Mouse (Mus musculus) urinary bladder, postnatal 4 days (tissue): ENCODE measurements around the gene Memo1.

Experiments
- DNase-seq, 2 experiments: peaks; one replicate each; pipeline ENCODE4 v3.0.0; 2021 to 2022; ENCODE audit warnings: low spot score in 2 of 2

Gene Memo1

DNA sequence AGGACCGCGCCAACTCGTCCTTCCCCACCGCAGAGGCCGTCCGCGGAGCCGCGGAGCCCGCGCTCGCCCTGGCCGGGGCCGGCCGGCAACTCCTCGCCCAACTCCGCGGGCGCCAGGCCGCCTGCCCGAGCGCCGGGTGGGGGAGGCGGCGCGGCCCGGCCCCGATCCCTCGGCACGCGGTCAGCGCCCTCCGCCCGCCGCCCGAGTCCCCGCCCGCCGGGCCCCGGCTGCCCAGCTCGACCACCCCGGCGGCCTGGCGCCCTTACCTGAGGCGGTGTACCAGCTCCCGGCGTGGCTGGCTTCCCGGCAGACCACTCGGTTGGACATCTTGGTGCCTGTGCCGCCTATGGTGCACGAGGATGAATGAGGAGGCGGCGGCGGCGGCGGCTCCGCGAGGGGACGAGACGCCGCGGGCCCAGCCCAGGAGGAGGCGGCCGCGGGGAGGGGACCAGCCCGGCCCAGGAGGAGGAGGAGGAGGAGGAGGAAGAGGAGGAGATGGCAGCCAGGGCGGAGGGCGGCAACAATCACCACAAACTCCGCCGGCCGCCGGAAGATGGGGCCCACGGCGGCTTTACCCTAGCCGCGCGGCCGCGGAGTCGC, 795 bp downstream of the Memo1 start:
- peak; percentile 83 to 85 for DNase-seq

DNA sequence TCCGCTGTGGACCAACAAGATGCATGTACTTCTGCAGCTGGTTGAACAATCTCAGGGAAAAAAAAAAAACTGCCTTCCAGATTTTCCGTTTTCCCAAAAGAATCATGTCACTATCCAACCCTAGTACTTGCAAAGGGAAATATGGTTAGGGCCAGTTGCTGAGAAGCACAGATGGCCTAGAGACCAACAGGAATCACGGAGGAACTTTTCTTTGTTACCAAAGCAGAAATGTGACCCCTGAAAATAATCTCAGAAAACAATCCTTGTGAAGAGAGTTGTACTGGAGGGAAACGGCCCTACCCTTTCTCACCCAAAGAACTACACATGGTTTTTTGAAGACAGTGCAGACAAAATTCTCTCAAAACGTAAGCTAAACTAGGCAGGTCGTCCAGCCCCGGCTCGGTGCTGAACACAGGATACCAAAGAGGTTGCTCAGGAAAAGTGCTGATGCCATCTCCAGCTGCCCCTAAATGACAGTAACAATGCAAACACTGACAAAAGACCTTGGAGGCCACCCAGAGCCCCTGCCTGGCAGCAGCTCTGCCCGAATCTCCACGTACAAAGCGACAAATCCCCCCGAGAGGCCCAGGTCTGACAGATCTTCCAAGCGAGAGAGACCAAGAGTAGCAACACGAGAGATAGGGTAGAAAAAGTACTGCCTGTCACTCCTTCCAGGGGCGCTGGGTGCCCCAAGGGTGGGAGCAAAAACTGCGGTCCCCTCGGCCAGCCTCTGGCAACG, 1.5 kb downstream of the Memo1 start:
- DNase-seq = no peak

DNA sequence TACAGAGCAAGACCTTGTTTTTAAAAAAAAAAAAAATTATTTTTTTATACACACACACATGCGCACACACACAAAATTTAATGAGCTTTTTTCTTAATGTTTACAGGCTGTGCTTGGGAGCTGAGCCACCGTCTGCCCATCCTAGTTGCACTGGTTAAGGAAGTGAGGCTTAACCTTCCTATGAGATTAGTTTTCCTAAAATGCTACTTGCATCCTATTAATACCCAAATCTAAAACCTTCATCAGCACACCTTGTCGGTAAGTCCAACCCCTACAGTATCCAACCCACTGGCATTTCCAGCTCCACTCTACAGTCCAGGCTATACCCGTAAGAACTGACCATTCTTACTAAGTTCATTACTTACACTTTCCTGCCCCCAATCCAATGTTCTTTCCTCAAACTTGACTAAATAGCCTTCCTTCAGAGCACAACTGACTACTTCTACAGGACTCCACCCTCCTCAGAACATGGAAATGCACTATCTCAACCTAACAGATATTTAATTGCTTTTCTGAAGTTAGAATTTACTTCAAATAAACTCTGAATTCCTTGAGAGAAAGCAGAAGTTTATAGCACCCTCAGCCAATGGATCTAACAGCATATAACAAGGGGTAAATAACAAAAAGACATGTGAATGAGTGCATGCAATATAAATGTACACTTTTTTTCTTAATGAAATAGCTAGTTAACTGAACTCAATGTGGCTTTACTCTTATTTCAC, 3.5 kb downstream of the Memo1 start:
- no peak for DNase-seq

DNA sequence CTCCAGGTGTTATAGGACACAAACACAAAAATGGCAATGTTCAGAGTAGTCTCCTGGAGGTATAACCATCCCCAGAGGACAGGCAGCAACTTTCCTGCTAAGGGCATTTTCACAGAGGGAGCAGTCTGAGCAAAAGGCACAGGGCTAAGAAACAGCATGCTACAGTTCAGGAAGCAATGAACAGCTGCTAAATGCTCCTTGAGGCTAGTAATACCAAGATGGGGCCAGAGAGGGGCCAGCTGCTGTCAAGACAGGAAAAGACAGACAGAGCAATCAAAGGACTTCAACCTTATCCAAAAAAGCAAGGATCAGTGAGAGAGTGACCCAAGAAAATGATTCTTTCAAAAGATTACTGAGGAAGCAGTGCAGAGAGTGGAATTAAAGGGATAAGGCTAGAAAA, 4.5 kb downstream of the Memo1 start:
- DNase-seq = no peak

DNA sequence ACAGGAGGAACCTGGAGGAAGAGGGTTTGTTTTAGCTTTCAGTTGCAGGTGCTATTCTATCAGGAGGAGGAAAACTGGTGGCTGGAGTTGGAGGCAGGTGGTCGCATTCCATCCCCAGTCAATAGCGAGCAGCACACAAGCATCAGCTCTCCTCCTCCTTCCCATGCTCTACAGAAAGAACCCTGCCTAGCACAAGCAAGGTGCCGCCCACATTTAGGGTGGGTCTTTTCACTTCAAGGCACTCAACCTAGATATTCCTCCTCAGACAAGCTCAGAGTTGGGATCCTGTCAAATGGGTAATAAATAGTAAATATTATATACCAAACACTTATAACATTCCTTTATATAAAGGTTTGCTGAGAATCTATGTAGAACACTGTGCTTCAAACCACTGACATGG, 5.1 kb downstream of the Memo1 start:
- no peak for DNase-seq

DNA sequence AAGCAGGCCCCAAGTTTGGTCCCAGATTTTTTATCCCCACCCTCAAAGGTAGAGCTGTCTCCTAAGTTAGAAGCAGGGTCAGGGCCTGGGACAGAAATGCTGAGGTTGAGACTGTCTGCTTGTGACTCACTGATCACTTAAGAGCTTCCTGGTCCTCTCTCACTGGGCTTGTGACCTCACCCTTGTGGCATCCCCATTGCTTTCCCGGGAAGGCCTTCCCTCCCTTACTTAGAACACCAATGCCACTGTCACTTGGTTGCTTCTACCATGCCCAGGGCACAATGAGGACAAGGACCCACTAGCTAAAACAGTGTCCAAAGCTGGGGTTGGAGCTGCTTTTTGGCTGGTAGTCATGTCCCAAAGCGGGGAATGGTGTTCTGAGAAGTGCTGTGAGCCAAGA, 6.7 kb downstream of the Memo1 start:
- no peak for DNase-seq

DNA sequence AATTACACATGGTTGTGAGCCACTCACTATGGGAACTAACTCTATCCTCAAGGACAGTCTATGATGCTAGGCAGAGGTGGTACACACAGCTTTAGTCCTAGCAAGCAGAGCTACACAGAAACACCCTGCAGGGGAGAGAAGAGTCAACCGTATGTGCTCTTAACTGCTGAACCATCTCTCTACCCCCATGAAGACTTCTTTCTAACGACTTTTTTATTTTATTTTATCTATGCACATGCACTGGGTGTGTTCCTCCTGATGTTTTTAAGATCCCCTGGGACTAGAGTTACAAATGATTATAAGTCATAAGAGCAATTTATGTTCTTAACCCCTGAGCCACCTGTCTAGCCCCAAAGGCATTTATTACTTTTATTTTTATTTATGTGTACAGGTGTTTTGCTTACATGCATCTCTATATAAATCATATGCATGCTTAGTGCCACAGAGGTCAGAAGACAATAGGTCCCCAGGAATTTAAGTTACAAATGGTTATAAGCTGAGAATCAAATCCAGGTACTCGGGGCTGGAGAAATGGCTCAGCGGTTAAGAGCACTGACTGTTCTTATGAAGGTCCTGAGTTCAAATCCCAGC, 9.1 kb downstream of the Memo1 start:
- no peak for DNase-seq

DNA sequence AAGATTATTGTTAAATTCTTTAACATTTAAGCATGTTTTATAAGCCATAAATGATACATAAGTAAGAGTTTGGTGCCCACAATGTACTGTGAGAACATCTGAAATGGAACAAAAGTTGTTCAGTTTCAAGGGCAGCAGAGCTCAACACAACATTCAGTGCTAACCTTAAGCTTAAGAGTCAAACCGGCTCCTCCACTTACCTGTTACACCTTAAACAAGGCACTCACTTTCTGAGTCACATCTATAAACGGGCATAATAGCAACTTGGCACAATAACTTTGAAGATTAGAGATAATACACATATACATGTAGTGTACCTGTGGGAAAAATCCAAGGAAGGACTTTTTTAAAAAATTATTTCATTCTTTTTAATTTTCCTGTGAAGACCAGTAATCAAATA, 9.6 kb downstream of the Memo1 start:
- DNase-seq = no peak

DNA sequence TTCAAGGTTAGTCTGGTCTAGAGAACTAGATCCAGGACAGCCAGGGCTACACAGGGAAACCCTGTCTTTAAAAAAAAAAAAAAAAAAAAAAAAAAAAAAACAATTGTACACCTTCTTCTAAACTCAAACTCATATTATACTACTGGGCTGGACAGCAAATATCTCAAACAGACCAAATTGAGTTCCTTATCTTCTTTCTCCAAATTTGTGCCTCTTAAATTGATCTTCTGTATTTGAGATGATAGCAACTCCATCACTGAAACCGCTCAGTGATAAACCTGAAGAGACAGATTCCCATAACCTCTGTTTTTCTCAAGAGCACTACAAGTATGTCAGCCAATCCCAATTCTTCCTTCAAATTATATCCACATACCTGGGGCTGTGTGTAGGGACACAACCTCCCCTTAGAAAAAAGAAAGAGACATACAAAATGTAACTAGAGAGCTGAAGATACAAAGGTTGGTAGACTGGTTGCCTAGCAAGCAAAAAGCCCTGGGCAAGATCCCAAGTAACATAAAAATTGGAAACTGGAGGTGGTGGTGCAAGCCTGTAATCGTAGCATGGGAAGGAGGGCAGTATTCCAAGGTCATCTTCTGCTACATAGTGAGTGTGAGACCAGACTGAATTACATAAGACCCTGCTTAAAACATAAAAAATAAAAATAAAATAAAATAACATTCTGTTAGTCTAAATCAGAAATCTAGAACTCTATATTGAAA, 10.8 kb downstream of the Memo1 start:
- no peak for DNase-seq

DNA sequence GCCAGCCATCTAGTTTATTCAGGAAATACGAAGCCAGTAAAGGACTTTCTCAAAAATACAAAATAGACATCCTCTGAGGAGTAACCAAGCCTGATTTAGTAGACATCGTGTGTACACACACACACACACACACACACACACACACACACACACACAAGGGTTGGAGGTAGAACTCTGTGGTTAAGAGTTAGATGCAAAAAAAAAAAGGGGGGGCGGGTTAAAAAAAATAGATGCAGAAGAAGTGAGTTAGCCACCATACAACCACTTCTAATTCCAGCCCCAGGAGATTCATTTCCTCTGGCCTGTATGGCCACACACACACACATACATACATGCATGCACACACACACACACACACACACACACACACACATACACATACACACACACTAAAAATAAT, 13.3 kb downstream of the Memo1 start:
- no peak for DNase-seq

DNA sequence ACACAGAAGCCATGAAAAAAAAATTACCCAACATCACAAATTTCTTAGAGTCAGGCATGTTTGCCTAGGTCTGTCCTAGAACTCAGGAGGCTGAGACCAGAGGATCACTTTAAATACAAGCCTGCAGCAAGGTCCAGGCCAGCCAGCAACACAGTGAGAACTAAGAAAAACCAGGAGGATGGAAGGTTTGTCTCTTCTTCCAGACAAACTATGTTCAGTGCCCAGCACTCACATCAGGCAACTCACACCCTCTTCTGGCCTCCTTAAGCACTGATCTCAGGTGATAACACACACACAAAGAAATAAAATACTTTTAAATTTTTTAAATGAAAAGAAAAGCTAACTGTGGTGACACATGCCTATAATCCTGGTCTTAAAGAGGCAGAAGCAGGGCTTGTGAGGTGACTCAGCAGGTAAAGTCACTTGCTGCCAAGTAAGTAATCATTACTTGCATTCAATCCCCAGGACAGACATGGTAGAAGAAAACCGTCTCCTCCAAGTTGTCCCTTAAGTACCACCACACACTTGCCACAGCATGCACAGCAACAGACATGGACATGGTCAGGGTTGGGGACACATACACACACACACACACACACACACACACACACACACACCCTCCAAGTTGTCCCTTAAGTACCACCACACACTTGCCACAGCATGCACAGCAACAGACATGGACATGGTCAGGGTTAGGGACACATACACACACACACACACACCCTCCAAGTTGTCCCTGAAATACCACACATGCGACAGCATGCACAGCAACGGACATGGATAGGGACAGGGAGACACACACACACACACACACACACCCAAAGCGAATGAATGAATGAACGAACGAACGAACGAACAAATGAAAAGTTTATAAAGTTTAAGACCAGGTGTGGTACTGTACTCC, 16.1 kb downstream of the Memo1 start:
- DNase-seq = no peak

DNA sequence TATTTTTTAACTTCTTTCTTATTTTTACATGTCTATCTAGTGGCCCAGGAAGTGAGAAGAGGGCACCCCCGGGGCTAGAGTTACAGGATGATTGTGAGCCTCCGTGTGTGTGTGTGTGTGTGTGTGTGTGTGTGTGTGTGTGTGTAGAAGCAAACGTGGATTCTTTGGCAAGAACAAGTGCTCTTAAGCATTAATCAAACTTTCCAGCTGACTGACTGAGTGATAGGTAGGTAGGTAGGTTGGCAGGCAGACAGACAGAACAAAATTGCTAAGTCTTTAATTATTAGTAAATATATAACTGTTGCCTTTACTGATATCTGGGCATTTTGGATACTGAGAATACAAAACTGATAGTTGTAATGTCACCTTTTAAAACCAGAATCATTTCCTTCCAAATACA, 20.9 kb downstream of the Memo1 start:
- no peak for DNase-seq

DNA sequence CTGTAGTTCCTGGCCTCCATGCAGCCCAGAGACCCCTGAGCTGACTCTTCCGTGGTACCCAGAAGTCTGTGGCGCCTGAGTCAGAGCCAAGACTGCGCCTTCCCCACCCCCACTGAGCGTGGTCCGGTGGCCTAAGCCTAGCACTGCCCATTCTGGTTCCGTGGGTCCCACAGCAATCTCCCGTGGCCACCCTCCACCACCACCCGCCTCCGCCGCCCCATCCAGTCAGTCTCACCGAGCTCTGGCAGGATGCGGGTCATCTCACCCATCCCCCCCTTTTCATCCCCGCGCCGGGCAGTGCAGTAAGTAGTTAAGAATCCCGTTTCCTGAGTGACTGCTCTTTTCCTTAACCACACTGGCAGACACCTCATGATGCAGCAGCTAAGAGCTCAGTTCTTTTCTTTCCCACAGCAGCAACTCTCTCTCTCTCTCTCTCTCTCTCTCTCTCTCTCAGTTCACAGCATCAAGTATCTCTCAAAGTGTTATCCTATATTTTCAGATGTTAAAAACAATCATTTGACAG, 22.6 kb downstream of the Memo1 start:
- DNase-seq = peak in 1 of 2 experiments; percentile 59

DNA sequence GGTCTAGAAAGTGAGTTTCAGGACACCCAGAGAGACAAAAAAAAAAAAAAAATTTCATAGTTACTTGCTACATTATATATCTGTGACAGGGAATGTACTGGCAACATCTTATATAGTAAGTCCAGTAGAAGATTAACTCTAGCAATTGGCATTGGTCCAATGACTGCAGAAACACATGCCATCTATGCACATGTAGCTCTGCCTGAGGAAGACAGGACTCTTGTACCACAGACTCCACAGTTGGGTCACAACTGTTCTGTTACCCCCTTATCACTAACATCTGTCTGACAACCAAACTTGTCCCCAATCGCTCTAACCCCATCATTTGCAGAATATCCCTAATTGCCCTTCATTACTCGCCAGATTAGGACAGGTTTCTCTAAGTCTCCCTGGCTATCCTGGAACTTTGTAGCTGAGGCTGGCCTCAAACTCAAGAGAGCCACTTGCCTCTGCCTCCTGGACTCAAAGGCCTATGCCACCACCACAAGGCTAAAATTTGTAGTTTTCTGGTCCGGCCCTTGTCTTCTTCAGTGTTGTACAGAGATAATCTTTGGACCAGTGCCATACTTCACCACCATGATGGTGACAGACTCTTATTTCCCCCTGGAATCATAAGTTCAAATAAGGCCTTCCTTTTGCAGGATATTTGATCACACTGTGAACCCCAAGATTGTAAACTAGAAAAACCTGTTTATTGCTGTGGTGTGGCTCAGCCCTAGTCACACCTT, 23.6 kb downstream of the Memo1 start:
- DNase-seq = no peak

DNA sequence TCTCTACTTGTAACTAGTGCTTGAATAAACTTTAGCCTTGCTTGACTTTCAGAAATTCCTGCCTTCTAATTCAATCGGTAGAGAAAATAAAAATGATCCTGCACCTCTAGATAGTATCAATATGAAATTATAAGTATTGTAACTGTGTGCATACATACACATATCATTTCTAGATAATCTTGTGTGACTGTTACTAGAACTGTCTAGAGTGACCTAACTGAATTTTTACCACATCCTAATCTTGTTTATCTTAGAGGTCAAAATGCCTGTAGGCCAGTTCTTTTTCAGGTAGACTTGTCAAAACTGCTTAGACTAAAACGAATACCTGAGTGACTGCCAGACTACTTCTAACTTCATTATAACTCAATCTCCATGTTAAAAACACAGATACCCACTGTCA, 25.1 kb downstream of the Memo1 start:
- DNase-seq = no peak

DNA sequence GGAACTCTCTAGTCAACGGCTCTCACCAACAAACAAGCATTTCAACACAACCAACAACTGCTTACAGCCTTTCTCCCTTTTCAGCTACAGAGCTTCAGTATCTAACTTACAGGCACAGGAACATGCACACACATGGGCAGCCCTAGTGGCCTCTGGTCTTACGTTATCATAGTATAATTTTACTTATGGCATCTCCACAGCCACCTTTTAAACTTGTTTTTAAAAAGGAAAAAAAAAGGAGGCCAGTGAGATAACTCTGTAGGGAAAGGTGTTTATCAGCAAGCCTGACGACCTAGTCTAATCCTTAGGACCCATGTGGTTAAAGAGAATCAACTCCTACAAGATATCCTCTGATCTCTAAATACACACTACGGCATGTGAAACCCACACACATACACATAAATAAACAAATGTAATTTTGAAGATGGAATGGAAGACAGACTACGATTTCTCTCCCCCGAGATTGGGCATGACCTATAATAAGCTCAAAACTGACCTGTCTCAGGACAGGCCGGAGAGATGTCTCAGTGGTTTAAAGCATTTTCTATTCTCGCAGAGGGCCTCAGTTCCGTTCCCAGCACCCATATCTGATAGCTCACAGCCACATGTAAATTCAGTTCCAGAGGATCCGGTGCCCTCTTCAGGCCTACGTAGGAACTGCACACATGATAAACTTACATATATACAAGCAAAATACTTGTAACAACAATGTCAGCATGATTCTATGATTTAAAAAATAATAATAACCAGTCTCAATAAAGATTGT, 27.7 kb downstream of the Memo1 start:
- DNase-seq = no peak

DNA sequence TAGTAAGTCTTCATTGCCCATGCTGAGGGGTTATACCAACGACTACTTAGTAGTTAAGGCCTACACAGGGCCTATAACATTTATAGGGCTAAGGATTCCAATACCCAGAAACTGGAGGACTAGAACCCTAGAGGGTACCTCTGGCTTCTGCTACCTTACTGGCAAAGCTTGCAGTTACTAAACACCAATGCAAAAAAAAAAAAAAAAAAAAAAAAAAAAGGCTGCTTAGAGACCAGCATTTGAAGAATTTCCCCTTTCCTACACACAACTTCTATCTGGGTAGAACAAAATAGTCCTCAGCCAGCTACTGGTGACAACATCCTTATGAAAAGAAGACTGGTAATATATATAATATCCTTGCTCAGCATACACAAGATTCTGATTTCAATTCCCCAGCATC, 29.7 kb downstream of the Memo1 start:
- DNase-seq = no peak

DNA sequence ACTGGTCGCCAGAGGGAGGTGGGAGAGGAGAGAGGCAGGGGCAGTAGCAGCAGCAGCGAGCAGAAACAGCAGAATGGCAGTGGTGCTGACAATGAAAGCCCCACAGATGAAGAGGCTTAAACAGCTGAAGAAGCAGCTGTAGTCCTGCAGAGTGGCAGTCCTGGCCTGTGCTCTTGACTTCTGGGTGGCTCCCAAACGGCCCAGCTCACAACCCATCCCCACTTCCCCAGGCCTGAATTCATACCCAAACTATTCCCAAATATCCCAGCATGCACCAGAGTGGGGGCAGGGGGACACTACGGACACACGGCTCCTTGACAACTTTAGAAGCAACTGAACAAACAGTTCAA, 30.2 kb downstream of the Memo1 start:
- no peak for DNase-seq
